Mouse (Mus musculus) G1E (cell line): ENCODE results near the gene Tln1.

ENCODE experiments used
- CTCF ChIP-seq: IDR thresholded peaks from 2 replicates; pipeline ENCODE4 v1.5.1; 2012; ENCODE audit warnings: low read depth, low read length, inconsistent platforms, mixed read lengths
- GATA1 ChIP-seq: IDR thresholded peaks from 2 replicates; pipeline ENCODE4 v1.6.1; 2012; ENCODE audit warnings: borderline replicate concordance, low read length, inconsistent platforms, mixed read lengths
- POLR2AphosphoS5 ChIP-seq: IDR thresholded peaks from 2 replicates; pipeline ENCODE4 v1.6.1; 2012; ENCODE audit warnings: low read depth, low read length, inconsistent platforms; ENCODE audit not compliant: insufficient replicate concordance
- TAL1 ChIP-seq: conservative IDR thresholded peaks from 2 replicates; pipeline ENCODE4 v1.6.1; 2012; ENCODE audit warnings: low read depth, low read length, inconsistent platforms, mixed read lengths

DNA sequence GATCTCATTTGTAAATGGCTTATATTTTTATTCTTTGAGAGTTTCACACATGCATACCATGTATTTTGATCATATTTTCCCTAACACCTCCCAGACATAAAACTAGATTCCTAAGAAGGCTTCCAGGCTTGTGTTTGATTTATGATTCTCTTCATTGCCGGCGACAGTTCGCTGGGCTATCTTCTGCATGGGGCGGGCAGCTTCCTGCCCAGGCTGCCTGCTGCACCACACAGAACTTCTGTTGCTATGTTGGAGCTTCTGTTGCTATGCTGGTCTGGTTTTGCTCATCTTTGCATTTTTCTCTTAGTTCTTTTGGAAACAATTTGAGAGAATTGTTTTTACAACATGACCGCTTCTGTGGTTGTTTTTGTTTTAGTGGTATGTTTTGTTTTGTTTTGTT lies 29.1 kb upstream of the Tln1 start:
- no peak for TF ChIP-seq CTCF
- TF ChIP-seq TAL1 = no peak
- no peak for TF ChIP-seq POLR2AphosphoS5
- no peak for TF ChIP-seq GATA1
